19 mouse cellular contexts compared by ENCODE assay signal in genomic region chr7:76170481-76170880, GRCm38 (mm10). TPM values are rescaled to one million over a fixed set of nuclear protein-coding genes. Genes with fewer than 3 reads are reported as not detected.
DNase-seq lines count a peak whose midpoint lies in the region.
"Had no signal": no experiment of that assay in that cellular context is flagged by ENCODE, and none has a peak within 500 bp of the region (broad histone marks: within the 10 kb centered on the region; RNA-seq: fewer than 3 reads in every experiment).

No protein-coding gene starts in this region.

- peak; percentile 76 for DNase-seq in fat pad, adult 2 months (ENCODE audit: extremely low read depth, low read depth, low spot score)
- DNase-seq in gonadal fat pad, adult 2 months (ENCODE audit: low read depth), result peak; percentile 88
- DNase-seq in kidney, adult 9 months, result no peak
- no peak for DNase-seq in embryo, embryonic 10.5 days (ENCODE audit: low spot score)
- DNase-seq: adrenal gland, adult 2 months; adrenal gland, adult 8-10 months; adrenal gland, postnatal 10 days; adrenal gland, postnatal 14 days; adrenal gland, postnatal 25 days; adrenal gland, postnatal 36 days; B cell, adult 2 months; cerebellum, adult 11 months; cerebellum, adult 11-12 months; cerebellum, adult 18-20 months had no signal

RNA-seq across cellular contexts. Expression of gene Agbl1, which starts 59.2 kb away (rescaled TPM):
- polyA plus RNA-seq in gonadal fat pad, adult 2 months (2012; rRNA removed), result 0.08 TPM in 1 of 2 replicates, not detected in the other
- polyA plus RNA-seq: activated CD4-positive, CD25-positive, alpha-beta regulatory T cell, adult 4 months; adrenal gland, adult 2 months; C2C12; CD4-positive, CD25-positive, alpha-beta regulatory T cell, adult 4 months; G1E; Patski had no signal

Comparison
In these comparisons a context has a peak if more than half of its experiments do, and no peak if none do; other contexts are left out.
1. DNase-seq: peak in fat pad, adult 2 months (single experiment) and gonadal fat pad, adult 2 months (single experiment); none in kidney, adult 9 months (single experiment) and embryo, embryonic 10.5 days (single experiment).